Mouse (Mus musculus) limb, embryonic 12.5 days (tissue): ENCODE data around the gene Zfp970. TPM values are rescaled to one million over a fixed set of nuclear protein-coding genes. Genes with fewer than 3 reads are reported as not detected.
"Not testable (repeated sequence)": the region's sequence is repeated elsewhere in the genome, so short reads cannot be mapped to it uniquely, and the experiment has no call there.

ENCODE experiments used
- ATAC-seq: fragments of 200-750 bp; cut with Nextera tagmentation; 2 replicates; pipeline ENCODE4 v1.8.0; 2017; ENCODE audit warnings: low read depth, moderate TSS enrichment; ENCODE audit not compliant: insufficient number of reproducible peaks, insufficient read depth, low FRiP score, low TSS enrichment
- H3K27ac ChIP-seq: fragments of 300-500 bp; sonication (generic); 2 replicates; pipeline ENCODE4 v1.5.1; 2016; ENCODE audit warnings: mild to moderate bottlenecking, moderate library complexity
- H3K27me3 ChIP-seq: fragments of 300-500 bp; sonication (generic); 2 replicates; pipeline ENCODE4 v1.6.1; 2016; ENCODE audit warnings: mild to moderate bottlenecking, moderate library complexity
- H3K36me3 ChIP-seq: fragments of 300-500 bp; sonication (generic); 2 replicates; pipeline ENCODE4 v1.6.1; 2016; ENCODE audit warnings: mild to moderate bottlenecking, moderate library complexity
- H3K4me1 ChIP-seq: fragments of 300-500 bp; sonication (generic); replicated peaks from 2 replicates; pipeline ENCODE4 v1.6.1; 2016
- H3K4me2 ChIP-seq: fragments of 300-500 bp; sonication (generic); 2 replicates; pipeline ENCODE4 v1.6.1; 2016; ENCODE audit warnings: mild to moderate bottlenecking, moderate library complexity
- H3K4me3 ChIP-seq: fragments of 300-500 bp; sonication (generic); replicated peaks from 2 replicates; pipeline ENCODE4 v1.5.1; 2016; ENCODE audit warnings: mild to moderate bottlenecking
- H3K9ac ChIP-seq: fragments of 300-500 bp; sonication (generic); replicated peaks from 2 replicates; pipeline ENCODE4 v1.6.1; 2016; ENCODE audit warnings: mild to moderate bottlenecking, moderate library complexity
- H3K9me3 ChIP-seq: fragments of 300-500 bp; sonication (generic); 2 replicates; pipeline ENCODE4 v1.6.1; 2016; ENCODE audit warnings: mild to moderate bottlenecking, moderate library complexity
- WGBS: fragments of 180-500 bp; shearing (Covaris S2); methylation state at CpG from one replicate; pipeline ENCODE4 v1.1.7; 2016; 5-methylcytosine and 5-hydroxymethylcytosine counted together
- polyA plus RNA-seq: library from polyadenylated mRNA; unstranded; fragments of >200 nt; fragmentation: Nextera tagmentation; extraction: Ambion mirVana; gene quantifications from 2 replicates; pipeline ENCODE4 v1.2.1, GENCODE M21; 2016

Zfp970 gene
- polyA plus RNA-seq, 1 experiment from 2014 or later = 15.2 TPM

- not testable (repeated sequence) for H3K4me1 ChIP-seq, H3K36me3 ChIP-seq, H3K9ac ChIP-seq, H3K4me2 ChIP-seq, ATAC-seq, H3K27me3 ChIP-seq, H3K27ac ChIP-seq, H3K4me3 ChIP-seq
- peaks cover 20% of the 10 kb centered on the region for H3K9me3 ChIP-seq
- WGBS = 88% methylated on average over 7 of the region's 7 CpGs
Observed at GRCm38 (mm10) chr2:177518354-177518753, 53.8 kb downstream of the Zfp970 start.

- H3K4me3 ChIP-seq, H3K27ac ChIP-seq, H3K36me3 ChIP-seq, H3K4me2 ChIP-seq, ATAC-seq, H3K27me3 ChIP-seq, H3K9ac ChIP-seq, H3K4me1 ChIP-seq: not testable (repeated sequence)
- H3K9me3 ChIP-seq = peaks cover 20% of the 10 kb centered on the region
- 94% methylated on average over 1 of the region's 1 CpGs for WGBS
Observed at GRCm38 (mm10) chr2:177518960-177519359, 54.4 kb downstream of the Zfp970 start.

GRCm38 (mm10) chr2:177520035-177520434 lies 55.5 kb downstream of the Zfp970 start:
- Histone ChIP-seq H3K9ac (no peak overlapping the region), H3K27me3 (no peaks in the 10 kb centered on the region), H3K4me1 (no peaks in the 10 kb centered on the region), H3K4me2 (no peak overlapping the region), H3K36me3 (no peaks in the 10 kb centered on the region), H3K4me3 (no peak overlapping the region), H3K27ac (no peak overlapping the region), H3K9me3 (peaks cover 30% of the 10 kb centered on the region)
- ATAC-seq = no peak
- 83% methylated on average over 8 of the region's 8 CpGs for WGBS

GRCm38 (mm10) chr2:177523061-177523460 lies 58.5 kb downstream of the Zfp970 start:
- H3K27me3 ChIP-seq = no peaks in the 10 kb centered on the region
- H3K4me1 ChIP-seq = no peaks in the 10 kb centered on the region
- peaks cover 24% of the 10 kb centered on the region for H3K9me3 ChIP-seq
- no peak overlapping the region for H3K27ac ChIP-seq
- WGBS = 92% methylated on average over 20 of the region's 20 CpGs
- H3K4me3 ChIP-seq = no peak overlapping the region
- no peak overlapping the region for H3K4me2 ChIP-seq
- ATAC-seq = no peak
- no peak overlapping the region for H3K9ac ChIP-seq
- H3K36me3 ChIP-seq = no peaks in the 10 kb centered on the region

GRCm38 (mm10) chr2:177523674-177524073 lies 59.1 kb downstream of the Zfp970 start:
- not testable (repeated sequence) for H3K4me1 ChIP-seq, H3K4me3 ChIP-seq, H3K27me3 ChIP-seq, H3K27ac ChIP-seq, ATAC-seq, H3K9ac ChIP-seq, H3K4me2 ChIP-seq, H3K36me3 ChIP-seq
- H3K9me3 ChIP-seq = peaks cover 20% of the 10 kb centered on the region
- 89% methylated on average over 6 of the region's 6 CpGs for WGBS

- not testable (repeated sequence) for H3K4me1 ChIP-seq, H3K27me3 ChIP-seq, H3K4me2 ChIP-seq, H3K36me3 ChIP-seq, H3K9ac ChIP-seq, H3K27ac ChIP-seq, ATAC-seq, H3K4me3 ChIP-seq
- 93% methylated on average over 16 of the region's 16 CpGs for WGBS
- peaks cover 20% of the 10 kb centered on the region for H3K9me3 ChIP-seq
Observed at GRCm38 (mm10) chr2:177524171-177524570, 59.6 kb downstream of the Zfp970 start.

Other genes with a start within 250 kb of the Zfp970 start
- not detected in 2 replicates for gene Gm14409, start 197.7 kb upstream of the Zfp970 start, polyA plus RNA-seq
- 0.31 and 0.35 TPM in 2 replicates for gene Gm14412, start 140.4 kb upstream of the Zfp970 start, polyA plus RNA-seq
- 9.5 and 10.9 TPM in 2 replicates for gene Gm14418, start 66.4 kb upstream of the Zfp970 start, polyA plus RNA-seq
- 5.3 TPM in 2 replicates for gene Gm14403, start 33.5 kb downstream of the Zfp970 start, polyA plus RNA-seq
- gene Gm14406, start 113.5 kb downstream of the Zfp970 start, polyA plus RNA-seq = not detected in 2 replicates